Mouse (Mus musculus) CH12.LX (cell line): ENCODE results near the gene Trio.

Experiments
- BHLHE40 ChIP-seq: IDR thresholded peaks from 2 replicates; pipeline ENCODE4 v1.6.1; 2011; ENCODE audit warnings: mild to moderate bottlenecking, low read depth, low read length, improper control_type of control experiment
- CHD1 ChIP-seq: IDR thresholded peaks from 2 replicates; pipeline ENCODE4 v1.6.1; 2012; ENCODE audit warnings: low read depth, low read length, improper control_type of control experiment, inconsistent platforms
- CTCF ChIP-seq, 2 experiments: IDR thresholded peaks in 1 of 2; conservative IDR thresholded peaks in 1 of 2; 2 replicates each; pipeline ENCODE4 v1.5.1; 2011 to 2012; ENCODE audit warnings: low read depth in 2 of 2, low read length in 2 of 2, improper control_type of control experiment in 1 of 2, inconsistent platforms in 1 of 2, mild to moderate bottlenecking in 1 of 2, moderate library complexity in 1 of 2
- E2F4 ChIP-seq: IDR thresholded peaks from 2 replicates; pipeline ENCODE4 v1.6.1; 2011; ENCODE audit warnings: low read depth, low read length, improper control_type of control experiment; ENCODE audit not compliant: insufficient replicate concordance
- EP300 ChIP-seq: IDR thresholded peaks from 2 replicates; pipeline ENCODE4 v1.6.1; 2011; ENCODE audit warnings: low read length, improper control_type of control experiment
- ETS1 ChIP-seq: conservative IDR thresholded peaks from 2 replicates; pipeline ENCODE4 v1.6.1; 2012; ENCODE audit warnings: low read depth, mild to moderate bottlenecking, inconsistent platforms, low read length, improper control_type of control experiment, moderate library complexity
- JUND ChIP-seq: conservative IDR thresholded peaks from 2 replicates; pipeline ENCODE4 v1.6.1; 2011; ENCODE audit warnings: low read depth, low read length, improper control_type of control experiment
- NELFE ChIP-seq: IDR thresholded peaks from 2 replicates; pipeline ENCODE4 v1.6.1; 2011; ENCODE audit warnings: low read depth, low read length, improper control_type of control experiment
- POLR2A ChIP-seq: IDR thresholded peaks from 2 replicates; pipeline ENCODE4 v1.6.1; 2011; ENCODE audit warnings: low read depth, mild to moderate bottlenecking, improper control_type of control experiment, low read length
- POLR2AphosphoS2 ChIP-seq: IDR thresholded peaks from 2 replicates; pipeline ENCODE4 v1.6.1; 2011; ENCODE audit warnings: low read depth, low read length, improper control_type of control experiment
- TBP ChIP-seq: conservative IDR thresholded peaks from 2 replicates; pipeline ENCODE4 v1.6.1; 2011; ENCODE audit warnings: low read depth, low read length, improper control_type of control experiment
- UBTF ChIP-seq: IDR thresholded peaks from 2 replicates; pipeline ENCODE4 v1.6.1; 2012; ENCODE audit warnings: low read depth, mild to moderate bottlenecking, inconsistent platforms, low read length, improper control_type of control experiment, moderate library complexity
- USF1 ChIP-seq: IDR thresholded peaks from 2 replicates; pipeline ENCODE4 v1.6.1; 2014; ENCODE audit warnings: low read depth, mild to moderate bottlenecking, inconsistent platforms, low read length, improper control_type of control experiment

- no peak for TF ChIP-seq POLR2A
- no peak for TF ChIP-seq BHLHE40
- no peak for TF ChIP-seq CHD1
- no peak for TF ChIP-seq CTCF (conservative IDR thresholded peaks at IDR 0.05 in 1 of 2, IDR thresholded peaks at IDR 0.05 in 1 of 2; ENCODE audit: low read depth in 2 of 2, low read length in 2 of 2)
- TF ChIP-seq E2F4 = no peak
- TF ChIP-seq POLR2AphosphoS2 = no peak
- no peak for TF ChIP-seq ETS1
- TF ChIP-seq UBTF = no peak
- TF ChIP-seq JUND = no peak
- TF ChIP-seq TBP = no peak
- no peak for TF ChIP-seq USF1
- TF ChIP-seq EP300 = no peak
- TF ChIP-seq NELFE = no peak
These were observed 106.8 kb downstream of the Trio start for GRCm38 (mm10) chr15:27918798-27919197.
